13 mouse cellular contexts compared by ENCODE assay signal in genomic region chr11:76286534-76287126, GRCm38 (mm10). TPM values are rescaled to one million over a fixed set of nuclear protein-coding genes. Genes with fewer than 3 reads are reported as not detected.
DNase-seq lines count a peak whose midpoint lies in the region; ATAC-seq and TF ChIP-seq lines count a peak whose summit lies in the region.
"Had no signal": no experiment of that assay in that cellular context is flagged by ENCODE, and none has a peak within 500 bp of the region (broad histone marks: within the 10 kb centered on the region; RNA-seq: fewer than 3 reads in every experiment).

No protein-coding gene starts in this region.

- no peak overlapping the region for H3K9ac ChIP-seq in lung, embryonic 16.5 days (ENCODE audit: low read length)
- 0 out of 2 replicates have a peak overlapping the region, but pooled peaks have one; percentile 27 for H3K9ac ChIP-seq in embryonic facial prominence, embryonic 13.5 days
- H3K9ac ChIP-seq in stomach, embryonic 16.5 days (ENCODE audit: low read length): 0 out of 2 replicates have a peak overlapping the region, but pooled peaks have one; percentile 0
- H3K9ac ChIP-seq: liver, embryonic 14.5 days had no signal

- H3K4me1 ChIP-seq in lung, embryonic 16.5 days (replicated peaks; ENCODE audit: control insufficient read depth, insufficient read depth, low read length): peaks cover 21% of the 10 kb centered on the region
- H3K4me1 ChIP-seq in embryonic facial prominence, embryonic 13.5 days: peaks cover 65% of the 10 kb centered on the region
- peaks cover 23% of the 10 kb centered on the region for H3K4me1 ChIP-seq in stomach, embryonic 16.5 days (ENCODE audit: control insufficient read depth, insufficient read depth, low read length)

- 38% methylated on average over 10 of the region's 10 CpGs for WGBS in lung, embryonic 16.5 days
- 34% methylated on average over 10 of the region's 10 CpGs for WGBS in embryonic facial prominence, embryonic 13.5 days
- 43% methylated on average over 10 of the region's 10 CpGs for WGBS in stomach, embryonic 16.5 days

- no peaks in the 10 kb centered on the region for H3K27me3 ChIP-seq in lung, embryonic 16.5 days (ENCODE audit: control insufficient read depth, insufficient read depth, low read depth, low read length)
- H3K27me3 ChIP-seq in embryonic facial prominence, embryonic 13.5 days: no peaks in the 10 kb centered on the region
- no peaks in the 10 kb centered on the region for H3K27me3 ChIP-seq in stomach, embryonic 16.5 days (ENCODE audit: control insufficient read depth, insufficient read depth, low read length)

- peak overlapping the region; percentile 59 for H3K27ac ChIP-seq in gastrocnemius, adult 2 months
- H3K27ac ChIP-seq in lung, embryonic 16.5 days (ENCODE audit: low read length): no peak overlapping the region
- H3K27ac ChIP-seq in embryonic facial prominence, embryonic 13.5 days: peak overlapping the region; percentile 52; the same call in 1 of the 2 replicates
- no peak overlapping the region; the same call in 1 of the 2 replicates for H3K27ac ChIP-seq in stomach, embryonic 16.5 days (ENCODE audit: low read length)
- H3K27ac ChIP-seq: hindbrain, postnatal 0 days; liver, embryonic 14.5 days had no signal

- intact Hi-C loops in gastrocnemius, adult 2 months (cut with DNase I): no loop called here

- H3K4me2 ChIP-seq in lung, embryonic 16.5 days (ENCODE audit: low read depth, low read length): no peak overlapping the region
- no peak overlapping the region for H3K4me2 ChIP-seq in embryonic facial prominence, embryonic 13.5 days
- H3K4me2 ChIP-seq in stomach, embryonic 16.5 days (ENCODE audit: low read depth, low read length): no peak overlapping the region

- no peaks in the 10 kb centered on the region for H3K36me3 ChIP-seq in lung, embryonic 16.5 days (ENCODE audit: control insufficient read depth, insufficient read depth, low read length)
- no peaks in the 10 kb centered on the region for H3K36me3 ChIP-seq in embryonic facial prominence, embryonic 13.5 days
- H3K36me3 ChIP-seq in stomach, embryonic 16.5 days (ENCODE audit: control insufficient read depth, insufficient read depth, low read length): no peaks in the 10 kb centered on the region

- H3K4me3 ChIP-seq in gastrocnemius, adult 2 months: no peak overlapping the region
- no peak overlapping the region for H3K4me3 ChIP-seq in lung, embryonic 16.5 days (ENCODE audit: low read length)
- H3K4me3 ChIP-seq in embryonic facial prominence, embryonic 13.5 days: no peak overlapping the region
- H3K4me3 ChIP-seq in stomach, embryonic 16.5 days (replicated peaks; ENCODE audit: low read length): no peak overlapping the region

- no peak for TF ChIP-seq CTCF in gastrocnemius, adult 2 months (IDR thresholded peaks at IDR 0.05)

- DNase-seq in gastrocnemius, adult 2 months: peak; percentile 38
- no peak for DNase-seq in gastrocnemius, adult 8-10 months (ENCODE audit: low spot score in 2 of 2)
- DNase-seq in lung, postnatal 4 days: no peak
- no peak for DNase-seq in adrenal gland, postnatal 25 days
- no peak for DNase-seq in layer of hippocampus, adult 8-10 months (ENCODE audit: low spot score in 2 of 2)
- DNase-seq: cerebellum, postnatal 14 days; gastrocnemius, postnatal 36 days; midbrain, embryonic 14.5 days had no signal

- peak; percentile 40; the same call in 1 of the 2 replicates for ATAC-seq in lung, embryonic 16.5 days (ENCODE audit: low read depth)
- ATAC-seq in embryonic facial prominence, embryonic 13.5 days (ENCODE audit: insufficient number of reproducible peaks, insufficient read depth, low FRiP score, low TSS enrichment, low read depth): no peak
- ATAC-seq in stomach, embryonic 16.5 days (ENCODE audit: insufficient read depth, low FRiP score): 0 out of 2 replicates have a peak, but pooled peaks have one; percentile 15
- ATAC-seq: hindbrain, postnatal 0 days had no signal

- H3K9me3 ChIP-seq in lung, embryonic 16.5 days (ENCODE audit: control insufficient read depth, low read length): peaks cover 4% of the 10 kb centered on the region; the same call in 1 of the 2 replicates
- no peaks in the 10 kb centered on the region for H3K9me3 ChIP-seq in embryonic facial prominence, embryonic 13.5 days
- no peaks in the 10 kb centered on the region for H3K9me3 ChIP-seq in stomach, embryonic 16.5 days (replicated peaks; ENCODE audit: control insufficient read depth, low read length)

RNA-seq across cellular contexts. Expression of gene Glod4, which starts 43.1 kb away (rescaled TPM):
- total RNA-seq in gastrocnemius, adult 2 months (2021): 10 to 100 TPM; 21.9 to 24.2 TPM
- 10 to 100 TPM; 22.0 to 24.5 (median 22.7) TPM for total RNA-seq in gastrocnemius, adult 8-10 months (2022)
- polyA plus RNA-seq in lung, embryonic 16.5 days (2015; fragmentation: Nextera tagmentation; extraction: Ambion mirVana): 122 and 126 TPM in 2 replicates
- 126 and 138 TPM in 2 replicates for polyA plus RNA-seq in embryonic facial prominence, embryonic 13.5 days (2015; fragmentation: Nextera tagmentation; extraction: Ambion mirVana)
- polyA plus RNA-seq in stomach, embryonic 16.5 days (2015; fragmentation: Nextera tagmentation; extraction: Ambion mirVana): 116 and 126 TPM in 2 replicates
- 94.1 and 99.7 TPM in 2 replicates for total RNA-seq in adrenal gland, postnatal 25 days (2021)
- 10 to 100 TPM; 55.8 to 59.8 (median 58.0) TPM for total RNA-seq in layer of hippocampus, adult 8-10 months (2022)

RNA-seq across cellular contexts. Expression of gene Mrm3, which starts 43.1 kb away (rescaled TPM):
- 10 to 100 TPM; 11.3 to 16.2 TPM for total RNA-seq in gastrocnemius, adult 2 months (2021)
- total RNA-seq in gastrocnemius, adult 8-10 months (2022): 10 to 100 TPM; 12.8 to 14.7 (median 13.1) TPM
- polyA plus RNA-seq in lung, embryonic 16.5 days (2015; fragmentation: Nextera tagmentation; extraction: Ambion mirVana): 18.6 and 22.1 TPM in 2 replicates
- polyA plus RNA-seq in embryonic facial prominence, embryonic 13.5 days (2015; fragmentation: Nextera tagmentation; extraction: Ambion mirVana): 24.9 and 25.2 TPM in 2 replicates
- polyA plus RNA-seq in stomach, embryonic 16.5 days (2015; fragmentation: Nextera tagmentation; extraction: Ambion mirVana): 22.3 and 24.2 TPM in 2 replicates
- 17.8 and 18.6 TPM in 2 replicates for total RNA-seq in adrenal gland, postnatal 25 days (2021)
- 10 to 100 TPM; 16.8 to 19.3 (median 17.5) TPM for total RNA-seq in layer of hippocampus, adult 8-10 months (2022)

Comparison
In these comparisons a context has a peak if more than half of its experiments do, and no peak if none do; other contexts are left out.
1. H3K27ac ChIP-seq: peak in gastrocnemius, adult 2 months (single experiment) and embryonic facial prominence, embryonic 13.5 days (single experiment); none in lung, embryonic 16.5 days (single experiment) and stomach, embryonic 16.5 days (single experiment).